Mouse (Mus musculus) layer of hippocampus, adult 11-12 months (tissue): Measurements from ENCODE around the gene Gcnt2.
"Not testable (repeated sequence)": the region's sequence is repeated elsewhere in the genome, so short reads cannot be mapped to it uniquely, and the experiment has no call there.

Source experiments
- DNase-seq: peaks from one replicate; pipeline ENCODE4 v3.0.0; 2022; ENCODE audit warnings: low spot score

Gcnt2 gene

GRCm38 (mm10) chr13:40874021-40874420 is 14.5 kb downstream of the Gcnt2 start:
- DNase-seq, result no peak

GRCm38 (mm10) chr13:40875415-40875814 is 15.9 kb downstream of the Gcnt2 start:
- DNase-seq, result no peak

GRCm38 (mm10) chr13:40877589-40877988 is 18.0 kb downstream of the Gcnt2 start:
- DNase-seq, result no peak

GRCm38 (mm10) chr13:40880557-40880956 is 21.0 kb downstream of the Gcnt2 start:
- DNase-seq, result no peak

GRCm38 (mm10) chr13:40882606-40883005 is 23.1 kb downstream of the Gcnt2 start:
- no peak for DNase-seq

- no peak for DNase-seq
Measured at GRCm38 (mm10) chr13:40883903-40884302, 24.3 kb downstream of the Gcnt2 start.

- no peak for DNase-seq
Measured at GRCm38 (mm10) chr13:40884878-40885277, 25.3 kb downstream of the Gcnt2 start.

- DNase-seq, result no peak
Measured at GRCm38 (mm10) chr13:40885935-40886642, 26.5 kb downstream of the Gcnt2 start.

- no peak for DNase-seq
Measured at GRCm38 (mm10) chr13:40886643-40887381, 27.3 kb downstream of the Gcnt2 start.

- DNase-seq, result peak; percentile 45
Measured at GRCm38 (mm10) chr13:40890595-40890994, 31.0 kb downstream of the Gcnt2 start.

- not testable (repeated sequence) for DNase-seq
Measured at GRCm38 (mm10) chr13:40891369-40891768, 31.8 kb downstream of the Gcnt2 start.

- no peak for DNase-seq
Measured at GRCm38 (mm10) chr13:40892043-40892442, 32.5 kb downstream of the Gcnt2 start.

GRCm38 (mm10) chr13:40892547-40892946 is 33.0 kb downstream of the Gcnt2 start:
- no peak for DNase-seq

GRCm38 (mm10) chr13:40893573-40893972 is 34.0 kb downstream of the Gcnt2 start:
- DNase-seq, result no peak

- DNase-seq, result not testable (repeated sequence)
Measured at GRCm38 (mm10) chr13:40898049-40898690, 38.6 kb downstream of the Gcnt2 start.

GRCm38 (mm10) chr13:40898698-40899097 is 39.1 kb downstream of the Gcnt2 start:
- no peak for DNase-seq

- no peak for DNase-seq
Measured at GRCm38 (mm10) chr13:40899349-40899993, 39.9 kb downstream of the Gcnt2 start.

- no peak for DNase-seq
Measured at GRCm38 (mm10) chr13:40899994-40900970, 40.7 kb downstream of the Gcnt2 start.

- no peak for DNase-seq
Measured at GRCm38 (mm10) chr13:40901263-40901662, 41.7 kb downstream of the Gcnt2 start.

GRCm38 (mm10) chr13:40901831-40902459 is 42.4 kb downstream of the Gcnt2 start:
- DNase-seq, result no peak

- DNase-seq, result no peak
Measured at GRCm38 (mm10) chr13:40904080-40904479, 44.5 kb downstream of the Gcnt2 start.
